Mouse (Mus musculus): ENCODE data around the gene Lhx9. TPM values are rescaled to one million over a fixed set of nuclear protein-coding genes. Genes with fewer than 3 reads are reported as not detected.

Gene Lhx9
- total RNA-seq, 1 experiment from 2014 or later: not detected

DNA sequence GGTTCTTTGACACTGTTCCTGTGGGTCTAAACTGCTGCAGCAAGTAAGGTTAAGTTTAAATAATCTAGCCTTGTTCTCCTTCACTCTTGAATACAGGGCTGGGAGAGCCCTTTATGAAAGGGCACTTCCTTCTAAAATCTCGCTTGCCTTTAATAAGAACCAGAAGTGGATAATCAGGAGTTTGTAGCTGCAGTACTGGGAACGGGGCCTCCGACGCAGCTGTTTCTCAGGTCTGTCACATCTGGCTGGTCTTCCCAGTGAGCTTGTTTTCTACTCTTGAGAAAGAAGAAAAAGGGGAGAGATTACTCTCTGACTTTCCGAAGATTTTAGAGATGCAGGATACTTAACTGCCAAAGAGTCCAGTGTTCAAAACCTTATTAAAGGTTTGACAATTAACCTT, 64.4 kb downstream of the Lhx9 start:
- ATAC-seq (replicated peaks in 1 of 2; ENCODE audit: insufficient read depth in 1 of 2, low FRiP score in 2 of 2, low TSS enrichment in 1 of 2, low read depth in 1 of 2, poor library complexity in 2 of 2, severe bottlenecking in 2 of 2): no peak

Other genes with a start within 250 kb of the Lhx9 start
- 35.0 and 43.4 TPM in 2 replicates for gene Nek7, start 228.4 kb downstream of the Lhx9 start, total RNA-seq (2017)
- 8.1 and 9.9 TPM in 2 replicates for gene 2310009B15Rik, start 8.3 kb upstream of the Lhx9 start, total RNA-seq (2017)
- gene Dennd1b, start 114.9 kb upstream of the Lhx9 start, total RNA-seq (2017): 50.7 and 52.8 TPM in 2 replicates